Mouse (Mus musculus): ENCODE measurements at regions not wholly inside any gene's neighbourhood (a gene's known extent, or its start where the extent isn't known, plus 50 kb on each side); places are given as distances from the start of the nearest gene placed in this dataset.

GRCm38 (mm10) chr4:55615808-55616207 is 83.5 kb upstream of the Klf4 start:
- DNase-seq (ENCODE audit: low spot score), result no peak
- Histone ChIP-seq H3K27me3 (ENCODE audit: control insufficient read depth, insufficient read depth, low read length) (no peaks in the 10 kb centered on the region), H3K9ac (ENCODE audit: low read length) (no peak overlapping the region), H3K36me3 (ENCODE audit: control insufficient read depth, insufficient read depth, low read length) (no peaks in the 10 kb centered on the region), H3K9me3 (ENCODE audit: control insufficient read depth, low read length) (no peaks in the 10 kb centered on the region), H3K27ac (ENCODE audit: low read depth, low read length) (no peak overlapping the region), H3K4me3 (ENCODE audit: low read depth, low read length) (no peak overlapping the region), H3K4me1 (ENCODE audit: control insufficient read depth, insufficient read depth, low read length) (no peaks in the 10 kb centered on the region), H3K4me2 (ENCODE audit: low read depth) (no peak overlapping the region)
- 86% methylated on average over 6 of the region's 6 CpGs for whole genome bisulfite sequencing
- no peak for ATAC-seq (ENCODE audit: insufficient read depth, low FRiP score, low TSS enrichment)

DNA sequence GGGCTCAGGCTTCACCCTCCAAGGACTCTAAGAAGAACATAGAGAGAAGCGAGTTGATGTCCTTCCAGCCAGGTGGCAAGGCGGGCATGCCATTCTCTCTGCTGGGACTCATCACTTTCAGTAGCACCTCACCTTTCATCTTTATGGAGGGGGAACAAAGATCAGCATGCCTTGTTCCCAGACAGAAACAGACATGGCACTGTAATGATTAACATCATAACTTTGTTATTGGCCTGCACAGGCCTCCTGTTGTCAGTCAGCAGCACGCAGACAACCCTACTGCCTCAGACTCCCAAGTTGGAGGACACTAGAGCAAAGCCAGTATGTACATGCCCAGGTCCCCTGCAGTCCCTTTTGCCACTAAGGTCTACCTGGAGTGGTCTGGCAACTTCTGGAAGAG is 81.3 kb upstream of the Klf4 start:
- ATAC-seq (ENCODE audit: insufficient read depth, low FRiP score, low TSS enrichment) (no peak), DNase-seq (ENCODE audit: low spot score) (no peak)
- Histone ChIP-seq H3K4me3 (ENCODE audit: low read depth, low read length) (no peak overlapping the region), H3K36me3 (ENCODE audit: control insufficient read depth, insufficient read depth, low read length) (no peaks in the 10 kb centered on the region), H3K4me2 (ENCODE audit: low read depth) (no peak overlapping the region), H3K9ac (ENCODE audit: low read length) (no peak overlapping the region), H3K4me1 (ENCODE audit: control insufficient read depth, insufficient read depth, low read length) (no peaks in the 10 kb centered on the region), H3K9me3 (ENCODE audit: control insufficient read depth, low read length) (no peaks in the 10 kb centered on the region), H3K27me3 (ENCODE audit: control insufficient read depth, insufficient read depth, low read length) (no peaks in the 10 kb centered on the region), H3K27ac (ENCODE audit: low read depth, low read length) (no peak overlapping the region)
- WGBS, result 91% methylated on average over 3 of the region's 3 CpGs

DNA sequence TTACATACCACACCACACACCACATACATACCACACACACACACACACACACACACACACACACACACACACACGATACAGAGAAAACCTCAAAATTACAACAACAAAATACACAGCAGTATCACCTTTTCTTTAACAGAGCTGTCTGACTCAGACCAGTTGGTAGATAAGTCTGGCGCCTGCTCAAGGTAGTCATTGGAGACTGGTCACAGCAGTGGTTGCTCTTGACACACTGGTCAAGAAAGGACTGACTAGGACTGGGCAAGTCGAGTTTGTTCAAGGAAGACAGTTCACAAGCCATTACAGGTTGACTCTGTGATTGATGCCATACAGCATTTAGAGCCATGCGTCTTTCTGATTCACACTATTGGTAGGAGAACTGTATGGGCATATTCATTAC is 78.7 kb upstream of the Klf4 start:
- Histone ChIP-seq H3K4me1 (ENCODE audit: control insufficient read depth, insufficient read depth, low read length) (no peaks in the 10 kb centered on the region), H3K27ac (ENCODE audit: low read depth, low read length) (no peak overlapping the region), H3K36me3 (ENCODE audit: control insufficient read depth, insufficient read depth, low read length) (no peaks in the 10 kb centered on the region), H3K9me3 (ENCODE audit: control insufficient read depth, low read length) (no peaks in the 10 kb centered on the region), H3K4me3 (ENCODE audit: low read depth, low read length) (no peak overlapping the region), H3K4me2 (ENCODE audit: low read depth) (no peak overlapping the region), H3K27me3 (ENCODE audit: control insufficient read depth, insufficient read depth, low read length) (no peaks in the 10 kb centered on the region), H3K9ac (ENCODE audit: low read length) (no peak overlapping the region)
- no peak for ATAC-seq (ENCODE audit: insufficient read depth, low FRiP score, low TSS enrichment)
- DNase-seq (ENCODE audit: low spot score), result no peak
- 90% methylated on average over 4 of the region's 4 CpGs for WGBS

DNA sequence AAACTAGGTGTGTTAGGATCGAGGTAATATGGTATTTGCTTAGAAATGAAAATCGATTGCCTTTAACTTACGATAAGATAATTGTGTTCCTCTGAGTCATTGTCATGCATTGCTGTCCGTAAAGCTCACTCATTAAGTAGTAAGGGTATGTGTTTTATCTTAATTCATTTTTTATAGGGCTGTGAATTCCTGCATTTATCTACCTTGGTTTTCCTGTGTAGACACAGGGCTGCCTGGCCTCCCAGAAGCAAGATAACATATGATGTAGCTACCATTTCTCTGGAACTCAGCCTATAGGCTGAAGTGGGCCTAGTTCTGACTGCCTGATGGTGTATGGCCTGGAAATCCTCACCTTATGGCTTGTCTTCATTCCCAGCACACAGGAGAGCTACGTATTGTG is 76.9 kb upstream of the Klf4 start:
- DNase-seq (ENCODE audit: low spot score), result no peak
- H3K9ac ChIP-seq (ENCODE audit: low read length), result no peak overlapping the region
- H3K36me3 ChIP-seq (ENCODE audit: control insufficient read depth, insufficient read depth, low read length), result no peaks in the 10 kb centered on the region
- H3K4me1 ChIP-seq (ENCODE audit: control insufficient read depth, insufficient read depth, low read length), result no peaks in the 10 kb centered on the region
- WGBS, result 90% methylated on average over 5 of the region's 5 CpGs
- H3K27me3 ChIP-seq (ENCODE audit: control insufficient read depth, insufficient read depth, low read length), result no peaks in the 10 kb centered on the region
- ATAC-seq (ENCODE audit: insufficient read depth, low FRiP score, low TSS enrichment), result no peak
- no peak overlapping the region for H3K4me2 ChIP-seq (ENCODE audit: low read depth)
- H3K4me3 ChIP-seq (ENCODE audit: low read depth, low read length), result no peak overlapping the region
- H3K9me3 ChIP-seq (ENCODE audit: control insufficient read depth, low read length), result no peaks in the 10 kb centered on the region
- H3K27ac ChIP-seq (ENCODE audit: low read depth, low read length), result no peak overlapping the region

- no peak overlapping the region for H3K9ac ChIP-seq (ENCODE audit: low read length)
- 90% methylated on average over 9 of the region's 9 CpGs for WGBS
- DNase-seq (ENCODE audit: low spot score) (no peak), ATAC-seq (ENCODE audit: insufficient read depth, low FRiP score, low TSS enrichment) (no peak)
- H3K27me3 ChIP-seq (ENCODE audit: control insufficient read depth, insufficient read depth, low read length), result no peaks in the 10 kb centered on the region
- no peak overlapping the region for H3K4me3 ChIP-seq (ENCODE audit: low read depth, low read length)
- H3K9me3 ChIP-seq (ENCODE audit: control insufficient read depth, low read length), result no peaks in the 10 kb centered on the region
- no peak overlapping the region for H3K27ac ChIP-seq (ENCODE audit: low read depth, low read length)
- no peak overlapping the region for H3K4me2 ChIP-seq (ENCODE audit: low read depth)
- no peaks in the 10 kb centered on the region for H3K4me1 ChIP-seq (ENCODE audit: control insufficient read depth, insufficient read depth, low read length)
- no peaks in the 10 kb centered on the region for H3K36me3 ChIP-seq (ENCODE audit: control insufficient read depth, insufficient read depth, low read length)
Observed at GRCm38 (mm10) chr4:55605541-55605940, 73.3 kb upstream of the Klf4 start.

DNA sequence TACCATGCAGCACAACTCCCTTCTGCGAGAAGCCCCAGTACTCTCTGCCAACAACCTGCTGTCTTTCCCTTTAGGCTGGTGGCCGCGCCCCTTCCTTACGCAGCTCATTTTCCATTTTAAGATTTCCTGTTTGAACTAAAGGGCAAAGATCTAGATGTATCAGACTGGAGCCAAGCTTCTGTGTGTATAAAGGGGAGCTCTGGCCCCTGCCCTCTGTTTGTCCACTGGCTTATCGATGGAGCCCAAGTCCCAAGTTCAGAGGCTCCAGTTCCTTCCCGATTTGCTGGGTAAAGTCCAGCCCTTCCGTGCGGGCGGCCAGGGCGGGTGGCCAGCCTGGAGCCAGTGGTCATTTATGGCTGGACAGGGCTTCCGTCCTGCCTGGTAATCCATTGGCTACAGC is 72.6 kb upstream of the Klf4 start:
- Histone ChIP-seq H3K27ac (ENCODE audit: low read depth, low read length) (no peak overlapping the region), H3K9me3 (ENCODE audit: control insufficient read depth, low read length) (no peaks in the 10 kb centered on the region), H3K4me3 (ENCODE audit: low read depth, low read length) (no peak overlapping the region), H3K27me3 (ENCODE audit: control insufficient read depth, insufficient read depth, low read length) (no peaks in the 10 kb centered on the region), H3K36me3 (ENCODE audit: control insufficient read depth, insufficient read depth, low read length) (no peaks in the 10 kb centered on the region), H3K9ac (ENCODE audit: low read length) (no peak overlapping the region), H3K4me1 (ENCODE audit: control insufficient read depth, insufficient read depth, low read length) (no peaks in the 10 kb centered on the region), H3K4me2 (ENCODE audit: low read depth) (no peak overlapping the region)
- WGBS, result 91% methylated on average over 11 of the region's 11 CpGs
- DNase-seq (ENCODE audit: low spot score), result no peak
- no peak for ATAC-seq (ENCODE audit: insufficient read depth, low FRiP score, low TSS enrichment)

DNA sequence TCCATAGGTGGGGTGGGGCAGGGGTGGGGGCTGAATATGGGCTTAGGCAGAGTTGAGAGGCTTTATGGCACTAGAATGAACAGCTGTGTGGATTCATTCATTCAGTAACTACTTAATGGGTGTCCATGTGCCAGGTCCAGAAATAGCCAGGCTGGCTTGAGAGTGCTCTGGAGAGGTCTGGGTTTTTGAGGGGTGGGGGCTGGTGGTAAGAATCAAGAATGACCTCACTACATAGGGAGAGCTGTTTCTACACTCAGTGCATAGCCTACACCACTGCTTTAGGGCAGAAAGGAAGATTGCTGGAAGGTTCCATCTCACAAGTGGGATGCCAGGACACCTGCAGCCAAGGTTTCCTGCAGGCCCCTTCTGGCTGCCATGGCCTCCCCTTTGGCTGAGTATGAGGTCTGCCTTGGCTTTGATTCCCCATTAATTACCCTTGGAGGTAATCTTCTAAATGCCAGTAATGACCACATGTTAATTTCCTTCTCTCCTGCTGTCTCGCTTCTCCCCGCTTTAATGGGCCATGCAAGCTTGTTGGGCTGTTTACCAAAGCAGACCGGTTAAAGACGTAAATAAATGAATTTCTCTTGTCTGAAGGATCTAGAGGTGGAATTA is 71.7 kb upstream of the Klf4 start:
- no peak overlapping the region for H3K9ac ChIP-seq (ENCODE audit: low read length)
- H3K27ac ChIP-seq (ENCODE audit: low read depth, low read length), result no peak overlapping the region
- H3K4me2 ChIP-seq (ENCODE audit: low read depth), result no peak overlapping the region
- no peak overlapping the region for H3K4me3 ChIP-seq (ENCODE audit: low read depth, low read length)
- no peaks in the 10 kb centered on the region for H3K27me3 ChIP-seq (ENCODE audit: control insufficient read depth, insufficient read depth, low read length)
- H3K4me1 ChIP-seq (ENCODE audit: control insufficient read depth, insufficient read depth, low read length), result no peaks in the 10 kb centered on the region
- H3K9me3 ChIP-seq (ENCODE audit: control insufficient read depth, low read length), result no peaks in the 10 kb centered on the region
- WGBS, result 81% methylated on average over 4 of the region's 4 CpGs
- no peaks in the 10 kb centered on the region for H3K36me3 ChIP-seq (ENCODE audit: control insufficient read depth, insufficient read depth, low read length)
- ATAC-seq (ENCODE audit: insufficient read depth, low FRiP score, low TSS enrichment), result no peak
- DNase-seq (ENCODE audit: low spot score), result no peak

- Histone ChIP-seq H3K36me3 (ENCODE audit: control insufficient read depth, insufficient read depth, low read length) (no peaks in the 10 kb centered on the region), H3K9ac (ENCODE audit: low read length) (no peak overlapping the region), H3K4me2 (ENCODE audit: low read depth) (no peak overlapping the region), H3K27ac (ENCODE audit: low read depth, low read length) (no peak overlapping the region), H3K4me3 (ENCODE audit: low read depth, low read length) (no peak overlapping the region), H3K4me1 (ENCODE audit: control insufficient read depth, insufficient read depth, low read length) (no peaks in the 10 kb centered on the region), H3K9me3 (ENCODE audit: control insufficient read depth, low read length) (no peaks in the 10 kb centered on the region), H3K27me3 (ENCODE audit: control insufficient read depth, insufficient read depth, low read length) (no peaks in the 10 kb centered on the region)
- 88% methylated on average over 7 of the region's 7 CpGs for WGBS
- no peak for ATAC-seq (ENCODE audit: insufficient read depth, low FRiP score, low TSS enrichment)
- DNase-seq (ENCODE audit: low spot score), result no peak
Observed at GRCm38 (mm10) chr4:55595203-55595602, 62.9 kb upstream of the Klf4 start.

DNA sequence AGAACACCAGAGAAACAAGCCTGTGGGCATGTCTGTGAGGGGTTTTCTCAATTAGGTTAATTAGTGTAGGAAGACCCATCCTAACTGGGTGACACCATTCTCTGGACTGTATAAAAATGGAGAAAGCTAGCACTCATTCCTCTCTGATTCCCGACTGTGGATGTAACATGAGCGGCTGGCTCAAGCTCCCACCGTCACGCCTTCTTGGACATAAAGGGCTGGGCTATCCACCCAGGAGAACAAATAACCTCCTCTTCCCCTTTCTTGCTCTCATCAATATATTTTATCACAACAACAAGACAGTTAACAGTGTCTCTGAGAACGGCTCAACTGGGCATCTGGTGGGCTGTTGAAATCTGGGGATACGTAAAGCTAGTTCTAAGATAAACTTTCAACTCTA is 62.4 kb upstream of the Klf4 start:
- H3K4me1 ChIP-seq (ENCODE audit: control insufficient read depth, insufficient read depth, low read length), result no peaks in the 10 kb centered on the region
- WGBS, result 70% methylated on average over 6 of the region's 6 CpGs
- ATAC-seq (ENCODE audit: insufficient read depth, low FRiP score, low TSS enrichment), result no peak

More for the DNA sequence above, 62.4 kb upstream of the Klf4 start:
- no peak overlapping the region for H3K4me2 ChIP-seq (ENCODE audit: low read depth)
- H3K9me3 ChIP-seq (ENCODE audit: control insufficient read depth, low read length), result no peaks in the 10 kb centered on the region
- no peaks in the 10 kb centered on the region for H3K36me3 ChIP-seq (ENCODE audit: control insufficient read depth, insufficient read depth, low read length)
- DNase-seq (ENCODE audit: low spot score), result no peak
- H3K9ac ChIP-seq (ENCODE audit: low read length), result no peak overlapping the region
- H3K27me3 ChIP-seq (ENCODE audit: control insufficient read depth, insufficient read depth, low read length), result no peaks in the 10 kb centered on the region
- H3K27ac ChIP-seq (ENCODE audit: low read depth, low read length), result no peak overlapping the region
- no peak overlapping the region for H3K4me3 ChIP-seq (ENCODE audit: low read depth, low read length)

Data from neural tube, embryonic 11.5 days (tissue).